31 mouse cellular contexts compared by ENCODE assay signal in the genomic region with DNA sequence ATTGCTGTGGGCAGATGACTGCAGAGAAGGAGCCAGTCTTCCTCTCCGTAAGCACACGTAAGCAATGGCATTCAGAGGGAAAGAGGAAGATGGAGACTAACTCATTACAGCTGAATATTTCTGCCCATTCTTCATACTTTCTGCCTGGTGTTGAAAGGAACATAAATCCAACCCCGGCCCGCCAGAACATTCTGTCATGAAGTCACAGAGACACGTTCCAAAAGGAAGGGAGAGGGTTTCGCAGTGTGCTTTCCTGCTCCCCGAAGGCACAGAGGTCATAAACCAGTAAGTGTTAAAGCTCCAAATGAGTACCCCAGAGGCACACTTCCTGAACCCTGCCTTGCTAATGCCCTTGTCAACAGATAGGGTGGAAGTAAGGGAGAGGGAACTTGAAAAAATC. TPM values are rescaled to one million over a fixed set of nuclear protein-coding genes. Genes with fewer than 3 reads are reported as not detected.
DNase-seq lines count a peak whose midpoint lies in the region; ATAC-seq lines count a peak whose summit lies in the region.
"Had no signal": no experiment of that assay in that cellular context is flagged by ENCODE, and none has a peak within 500 bp of the region (broad histone marks: within the 10 kb centered on the region; RNA-seq: fewer than 3 reads in every experiment).

No protein-coding gene starts in this region.

- H3K27ac ChIP-seq in limb, embryonic 11.5 days (replicated peaks; ENCODE audit: low read depth, low read length) = no peak overlapping the region
- H3K27ac ChIP-seq: embryonic facial prominence, embryonic 10.5 days; embryonic facial prominence, embryonic 13.5 days; forebrain, embryonic 12.5 days; forebrain, embryonic 15.5 days; gastrocnemius, adult 2 months; heart, embryonic 15.5 days; hindbrain, embryonic 14.5 days; hindbrain, postnatal 0 days had no signal

- peak; percentile 5 for DNase-seq in gastrocnemius, adult 18-20 months (ENCODE audit: low spot score)
- DNase-seq in gastrocnemius, adult 8-10 months (ENCODE audit: low spot score in 2 of 2) = no peak
- DNase-seq in adipocyte (ENCODE audit: low spot score) = peak; percentile 65
- peak; percentile 49 for DNase-seq in limb, embryonic 11.5 days (ENCODE audit: low spot score)
- peak; percentile 30 for DNase-seq in mesoderm, embryonic 11.5 days (ENCODE audit: low read depth, low spot score)
- DNase-seq in kidney, adult 18-20 months = no peak
- no peak for DNase-seq in right cerebral cortex, postnatal 4 days
- DNase-seq: adrenal gland, adult 8-10 months; adrenal gland, postnatal 25 days; B cell, adult 2 months; cerebellum, adult 18-20 months; cerebellum, adult 9-10 months; cerebellum, postnatal 14 days; gastrocnemius, adult 2 months; gastrocnemius, postnatal 25 days; heart, adult 18-20 months; heart, postnatal 10 days; heart, postnatal 36 days had no signal

- H3K9me3 ChIP-seq in limb, embryonic 11.5 days (ENCODE audit: control insufficient read depth, low read length) = no peaks in the 10 kb centered on the region
- H3K9me3 ChIP-seq: embryonic facial prominence, embryonic 10.5 days; embryonic facial prominence, embryonic 13.5 days; forebrain, embryonic 12.5 days; forebrain, embryonic 15.5 days; G1E; heart, embryonic 12.5 days; heart, embryonic 15.5 days had no signal

- H3K36me3 ChIP-seq in limb, embryonic 11.5 days (ENCODE audit: control insufficient read depth, insufficient read depth, low read length) = no peaks in the 10 kb centered on the region
- H3K36me3 ChIP-seq: embryonic facial prominence, embryonic 10.5 days; embryonic facial prominence, embryonic 13.5 days; forebrain, embryonic 12.5 days; forebrain, embryonic 15.5 days; G1E; heart, embryonic 12.5 days; heart, embryonic 15.5 days had no signal

- no peak overlapping the region for H3K9ac ChIP-seq in limb, embryonic 11.5 days (ENCODE audit: low read length)
- H3K9ac ChIP-seq: embryonic facial prominence, embryonic 13.5 days; forebrain, embryonic 12.5 days; forebrain, embryonic 15.5 days; heart, embryonic 12.5 days; heart, embryonic 15.5 days; hindbrain, embryonic 14.5 days had no signal

- no peak overlapping the region for H3K4me3 ChIP-seq in limb, embryonic 11.5 days (ENCODE audit: low read depth, low read length)
- H3K4me3 ChIP-seq: embryonic facial prominence, embryonic 10.5 days; embryonic facial prominence, embryonic 13.5 days; erythroblast, embryonic 14.5 days; forebrain, embryonic 12.5 days; forebrain, embryonic 15.5 days; gastrocnemius, adult 2 months; heart, embryonic 12.5 days; heart, embryonic 15.5 days had no signal

- peak; percentile 47; the same call in 1 of the 2 replicates for ATAC-seq in limb, embryonic 11.5 days (ENCODE audit: insufficient number of reproducible peaks, low FRiP score, low TSS enrichment, low read depth)
- no peak for ATAC-seq in cerebellum, adult (ENCODE audit: insufficient number of reproducible peaks, low FRiP score, low TSS enrichment)
- ATAC-seq: forebrain, embryonic 15.5 days; hindbrain, postnatal 0 days; inflammation-experienced regulatory T-cells, adult 6 months had no signal

- WGBS in limb, embryonic 11.5 days = 13% methylated on average over 7 of the region's 7 CpGs

- H3K4me1 ChIP-seq in limb, embryonic 11.5 days (ENCODE audit: control insufficient read depth, insufficient read depth, low read length) = peaks cover 11% of the 10 kb centered on the region; the same call in 1 of the 2 replicates
- H3K4me1 ChIP-seq: forebrain, embryonic 12.5 days; forebrain, embryonic 15.5 days; heart, embryonic 12.5 days; heart, embryonic 15.5 days had no signal

- H3K4me2 ChIP-seq in limb, embryonic 11.5 days (ENCODE audit: low read depth, severe bottlenecking) = no peak overlapping the region
- H3K4me2 ChIP-seq: embryonic facial prominence, embryonic 13.5 days; forebrain, embryonic 12.5 days; forebrain, embryonic 15.5 days; heart, embryonic 12.5 days; heart, embryonic 15.5 days; hindbrain, embryonic 14.5 days had no signal

- H3K27me3 ChIP-seq in limb, embryonic 11.5 days (ENCODE audit: control insufficient read depth, insufficient read depth, low read length) = no peaks in the 10 kb centered on the region
- H3K27me3 ChIP-seq: CH12.LX; embryonic facial prominence, embryonic 13.5 days; forebrain, embryonic 12.5 days; forebrain, embryonic 15.5 days; heart, embryonic 12.5 days; heart, embryonic 15.5 days had no signal

RNA-seq across cellular contexts. Expression of gene Erg, which starts 51.5 kb away (rescaled TPM):
- 1 to 10 TPM; 6.8 to 9.2 TPM for total RNA-seq in gastrocnemius, adult 18-20 months (2021)
- total RNA-seq in gastrocnemius, adult 8-10 months (2022) = 1 to 10 TPM; 5.7 to 9.8 (median 8.2) TPM
- 5.1 and 8.5 TPM in 2 replicates for polyA plus RNA-seq in limb, embryonic 11.5 days (2014; fragmentation: Nextera tagmentation; extraction: Ambion mirVana)
- polyA plus RNA-seq: erythroblast, embryonic 14.5 days; inflammation-experienced regulatory T-cells, adult 6 months had no signal

Comparison
In these comparisons a context has a peak if more than half of its experiments do, and no peak if none do; other contexts are left out.
1. DNase-seq: peak in gastrocnemius, adult 18-20 months (single experiment), adipocyte (single experiment), limb, embryonic 11.5 days (single experiment) and mesoderm, embryonic 11.5 days (single experiment); none in gastrocnemius, adult 8-10 months (0 of 2), kidney, adult 18-20 months (single experiment) and right cerebral cortex, postnatal 4 days (single experiment).